Mouse (Mus musculus): ENCODE data around the gene Prkaca.
A peak's percentile ranks its signal among the peaks of the same experiment; 100 is the strongest.
"Not testable (repeated sequence)": the region's sequence is repeated elsewhere in the genome, so short reads cannot be mapped to it uniquely, and the experiment has no call there.

Gene Prkaca

DNA sequence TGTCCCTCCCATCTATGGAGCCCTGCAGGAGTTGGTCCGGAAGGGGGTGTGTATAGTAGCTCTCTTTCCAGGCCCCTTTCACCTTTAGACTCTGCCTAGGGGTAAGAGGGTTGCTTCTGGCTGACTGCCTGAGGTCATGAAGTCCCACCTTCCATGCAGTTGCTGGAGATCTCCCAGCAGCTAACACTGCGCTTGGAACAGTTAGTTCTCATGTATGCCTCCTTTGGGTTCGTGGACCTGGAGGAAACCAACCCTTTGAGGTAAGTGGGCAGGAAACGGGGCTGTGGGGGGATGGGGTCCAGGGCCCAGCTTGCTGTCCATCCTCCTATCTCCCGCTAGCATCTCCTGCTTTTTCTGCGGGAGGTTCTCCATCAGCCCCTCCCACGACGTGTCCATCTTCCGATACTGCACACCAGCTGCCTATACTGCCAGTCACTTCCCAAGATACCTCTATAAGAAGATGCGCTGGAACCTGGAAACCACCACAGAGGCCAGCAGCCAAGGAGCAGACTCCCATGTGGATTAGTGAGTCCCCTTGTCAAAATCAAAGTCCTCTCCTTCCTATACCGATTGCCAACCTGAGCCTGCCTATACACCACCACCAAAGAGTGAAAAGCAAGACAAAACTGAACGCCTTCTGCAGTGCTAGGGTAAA, 30.3 kb downstream of the Prkaca start:
- no peak for ATAC-seq (ENCODE audit: low TSS enrichment)

DNA sequence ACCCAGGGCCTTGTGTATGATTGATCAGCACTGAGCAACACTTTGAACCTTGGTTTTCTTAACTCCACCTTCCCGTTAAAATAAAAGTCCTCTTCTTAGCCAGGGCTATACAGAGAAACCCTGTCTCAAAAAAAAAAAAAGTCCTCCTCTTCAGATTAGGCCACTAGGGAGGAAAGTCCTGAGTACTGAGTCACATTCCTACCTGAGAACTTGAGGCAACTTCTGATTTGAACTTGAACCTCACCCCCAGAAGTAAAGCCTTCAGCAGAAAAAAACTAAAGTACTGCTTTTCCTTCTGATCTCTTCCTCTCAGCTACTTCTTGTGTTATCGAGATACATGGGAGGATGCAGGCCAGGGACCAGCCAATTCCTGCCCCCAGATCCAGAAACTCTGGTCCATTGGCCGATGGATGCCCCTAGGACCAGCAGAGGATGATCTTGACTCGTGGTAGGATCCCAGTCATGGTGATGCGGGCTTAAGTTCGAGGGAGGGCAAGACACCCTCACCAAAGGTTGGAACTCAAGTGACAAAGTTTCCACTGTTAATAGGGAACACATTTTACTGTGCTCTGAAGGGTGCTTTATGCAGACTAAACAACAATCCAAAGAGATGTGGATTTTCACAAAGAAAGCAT, 30.9 kb downstream of the Prkaca start:
- ATAC-seq (ENCODE audit: low TSS enrichment) = no peak

GRCm38 (mm10) chr8:84004533-84005201, 31.9 kb downstream of the Prkaca start:
- peak; percentile 93 for ATAC-seq (ENCODE audit: low TSS enrichment)

- ATAC-seq (ENCODE audit: low TSS enrichment) = not testable (repeated sequence)
Measured at GRCm38 (mm10) chr8:84005502-84005901, 32.7 kb downstream of the Prkaca start.

DNA sequence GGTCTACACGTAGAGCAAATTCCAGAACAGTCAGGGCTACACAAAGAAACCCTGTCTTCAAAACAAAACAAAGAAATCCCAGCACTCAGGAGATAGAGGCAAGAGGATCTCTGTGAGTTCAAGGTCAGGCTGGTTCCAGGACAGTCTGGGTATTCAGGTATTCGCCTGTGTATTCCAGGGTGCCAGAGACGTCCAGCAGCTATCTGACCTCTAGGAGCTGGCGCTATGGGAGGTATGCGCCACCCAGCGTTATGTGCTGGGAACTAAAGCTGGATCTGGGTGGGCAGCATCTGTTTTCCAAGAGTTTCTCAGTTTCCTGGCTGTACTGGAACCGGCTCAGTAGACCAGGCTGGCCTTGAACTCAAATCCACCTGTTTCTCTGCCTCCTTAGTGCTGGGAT, 35.6 kb downstream of the Prkaca start:
- no peak for ATAC-seq (ENCODE audit: low TSS enrichment)

GRCm38 (mm10) chr8:84009876-84010275, 37.1 kb downstream of the Prkaca start:
- peak; percentile 71 for ATAC-seq (ENCODE audit: low TSS enrichment)

GRCm38 (mm10) chr8:84010625-84011611, 38.1 kb downstream of the Prkaca start:
- peak; percentile 80 for ATAC-seq (ENCODE audit: low TSS enrichment)

DNA sequence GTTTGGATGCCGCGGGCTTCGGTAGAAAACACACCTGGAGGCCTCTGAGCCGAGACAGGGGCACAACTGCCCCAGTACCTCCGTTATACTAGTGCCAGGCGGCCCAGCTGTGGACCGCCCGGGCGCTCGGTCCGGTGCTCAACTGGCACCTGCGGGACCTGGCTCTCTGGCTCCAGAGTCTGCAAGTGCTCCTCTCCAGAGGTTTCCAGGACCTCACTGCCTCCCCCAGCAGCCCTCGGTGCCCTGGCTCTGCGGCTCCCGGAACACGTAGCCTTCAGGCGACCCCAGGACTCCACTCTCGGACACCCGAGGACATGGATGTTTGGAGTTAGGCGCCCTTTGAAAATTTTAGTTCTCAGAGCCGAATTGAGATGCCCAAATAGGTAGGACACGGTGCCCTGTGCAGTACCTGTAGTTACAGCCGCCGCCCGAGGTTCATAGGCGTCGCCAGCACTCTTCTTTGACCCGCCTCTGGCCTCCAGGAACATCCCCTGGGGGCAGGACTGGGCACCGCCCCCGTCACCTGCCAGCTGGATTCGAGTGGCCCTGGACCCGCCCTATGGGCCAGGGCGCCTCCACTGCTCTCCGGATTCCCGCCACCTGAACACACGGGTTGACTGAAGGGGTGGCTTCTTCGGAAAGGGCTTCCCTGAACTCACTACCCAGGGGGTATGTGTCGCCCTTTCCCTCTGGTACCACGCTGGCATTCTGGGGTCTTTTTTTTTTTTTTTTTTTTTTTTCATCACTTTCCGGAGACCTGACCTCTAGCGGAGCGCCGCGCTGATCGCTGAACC, 39.1 kb downstream of the Prkaca start, which contains the start of gene 2210011C24Rik:
2210011C24Rik (minus strand) TSS at position 467 of the 794 bp plus-strand sequence.
- peak; percentile 11; the same call in 1 of the 2 replicates for ATAC-seq (ENCODE audit: low TSS enrichment)

- ATAC-seq (ENCODE audit: low TSS enrichment) = no peak
Measured at GRCm38 (mm10) chr8:84012499-84013165, 39.8 kb downstream of the Prkaca start.

GRCm38 (mm10) chr8:84015833-84016232, 43.0 kb downstream of the Prkaca start:
- no peak for ATAC-seq (ENCODE audit: low TSS enrichment)

DNA sequence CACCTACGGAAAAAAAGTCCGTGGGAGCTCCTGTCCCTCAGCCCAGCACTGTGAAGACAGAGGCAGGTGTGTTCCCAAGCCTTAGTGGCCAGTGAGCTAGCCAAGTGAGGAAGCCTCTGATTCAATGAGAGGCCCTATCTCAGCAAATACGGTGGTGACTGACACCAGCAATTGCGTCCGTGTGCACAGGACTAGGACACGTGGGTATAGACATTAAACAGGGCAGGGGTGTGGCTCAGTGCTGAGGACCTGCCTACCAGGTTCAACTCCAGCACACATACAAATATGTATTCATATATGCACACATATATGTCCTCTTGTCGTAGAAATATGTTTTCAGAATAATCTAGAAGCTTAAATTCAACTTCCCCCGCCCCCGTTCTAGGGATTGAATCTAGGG, 46.9 kb downstream of the Prkaca start:
- no peak for ATAC-seq (ENCODE audit: low TSS enrichment)

GRCm38 (mm10) chr8:84021096-84021495, 48.3 kb downstream of the Prkaca start, which contains the start of gene Palm3:
Gene Palm3 (plus strand): TSS chr8:84021471.
- no peak for ATAC-seq (ENCODE audit: low TSS enrichment)

DNA sequence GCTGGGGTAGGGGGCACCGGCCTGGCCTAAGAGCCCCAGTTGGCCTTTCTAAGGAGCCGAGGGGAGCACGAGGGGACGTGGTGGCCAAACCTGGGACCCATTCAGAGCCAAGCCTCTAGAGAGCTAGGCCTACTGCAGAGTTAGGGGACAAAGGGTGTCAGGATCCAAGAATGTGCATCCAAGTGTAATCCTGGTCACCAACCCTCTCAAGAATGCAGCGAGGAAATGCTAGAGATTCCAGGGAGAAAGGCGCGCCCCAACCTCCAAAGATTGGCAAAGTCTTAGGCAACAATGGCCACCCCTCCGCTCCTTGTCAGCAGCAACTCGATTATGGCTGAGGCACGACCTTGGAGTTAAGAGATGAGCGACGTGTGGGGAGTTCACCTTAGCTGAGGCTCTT, 48.8 kb downstream of the Prkaca start:
- ATAC-seq (ENCODE audit: low TSS enrichment) = no peak

DNA sequence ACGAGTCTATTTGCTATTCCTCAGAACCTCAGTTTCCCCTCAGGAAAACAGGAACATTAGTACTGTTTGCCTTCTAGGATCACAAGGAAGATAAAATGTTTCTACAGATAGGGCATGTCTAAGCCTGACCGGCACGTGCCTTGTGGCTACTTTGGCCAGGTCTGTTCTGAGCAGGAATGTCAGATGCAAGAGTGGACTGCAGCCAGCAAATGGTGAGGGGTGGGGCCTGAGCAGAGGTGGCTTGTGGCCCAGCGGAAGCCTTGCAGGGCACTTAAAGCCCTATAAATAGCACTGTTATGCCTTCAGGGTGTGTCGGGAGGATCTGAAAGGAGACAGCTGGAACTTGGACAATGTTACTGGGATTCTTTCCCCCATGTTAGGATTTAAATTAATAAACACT, 50.3 kb downstream of the Prkaca start:
- ATAC-seq (ENCODE audit: low TSS enrichment) = no peak

DNA sequence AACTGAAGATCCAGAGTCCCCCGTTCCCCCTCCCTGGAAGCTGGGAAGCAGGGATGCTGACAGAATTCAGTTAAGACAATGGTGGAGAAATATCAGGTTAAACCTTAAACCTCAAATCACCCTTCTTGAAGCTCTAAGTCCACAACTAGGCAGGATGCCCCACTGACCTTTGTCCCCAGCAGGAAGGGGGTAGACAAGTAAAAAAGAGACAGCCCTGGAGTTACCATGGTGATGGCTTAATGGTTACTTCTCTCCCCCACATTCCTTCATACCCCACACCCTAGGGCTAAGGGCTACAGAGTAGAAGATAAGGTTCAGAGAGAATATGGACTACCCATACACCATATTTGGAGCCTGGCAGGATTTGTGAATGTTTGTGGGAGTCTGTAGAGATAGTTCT, 50.8 kb downstream of the Prkaca start:
- ATAC-seq (ENCODE audit: low TSS enrichment) = no peak

- no peak for ATAC-seq (ENCODE audit: low TSS enrichment)
Measured at GRCm38 (mm10) chr8:84024171-84024570, 51.4 kb downstream of the Prkaca start.

DNA sequence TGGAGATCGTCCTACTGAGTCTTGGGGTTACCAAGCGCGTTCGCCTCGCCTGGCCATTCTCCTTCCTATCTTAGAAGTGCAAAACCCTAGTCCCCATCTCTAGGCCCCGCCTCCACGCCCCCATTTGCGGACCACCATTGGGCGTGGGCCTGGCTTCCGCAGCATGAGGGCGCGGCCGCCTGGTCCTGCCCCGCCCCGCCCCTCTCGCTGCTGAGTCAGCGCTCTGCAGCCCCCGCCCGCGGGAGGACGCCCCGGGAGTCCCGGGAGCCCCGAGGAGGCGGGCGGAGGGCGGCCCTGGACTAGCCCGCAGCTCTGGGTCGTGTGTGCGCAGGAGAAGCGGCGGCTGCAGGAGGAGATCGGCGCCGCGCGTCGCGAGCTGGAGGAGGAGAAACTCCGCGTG, 53.1 kb downstream of the Prkaca start:
- ATAC-seq (ENCODE audit: low TSS enrichment) = peak; percentile 48

DNA sequence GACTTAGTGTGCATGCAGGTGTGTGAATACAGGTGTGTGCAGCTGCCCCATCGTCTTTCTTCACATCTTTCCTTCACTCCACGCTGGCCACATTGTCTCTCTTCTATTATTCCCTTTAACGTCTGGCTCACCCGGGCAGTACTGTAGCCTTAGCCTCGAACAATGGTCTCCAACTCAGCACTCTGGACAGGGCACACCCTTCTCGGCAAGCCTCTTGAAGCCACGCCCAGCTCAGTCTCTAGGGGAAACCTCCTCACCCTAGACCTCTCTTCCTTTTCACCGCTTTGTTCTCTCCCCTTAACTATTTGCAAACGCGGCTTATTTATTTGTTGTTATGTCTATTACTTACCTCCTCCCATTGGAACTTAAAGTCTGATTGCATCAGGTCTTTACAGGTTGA, 54.7 kb downstream of the Prkaca start:
- no peak for ATAC-seq (ENCODE audit: low TSS enrichment)

GRCm38 (mm10) chr8:84029272-84029671, 56.5 kb downstream of the Prkaca start:
- no peak for ATAC-seq (ENCODE audit: low TSS enrichment)

- ATAC-seq (ENCODE audit: low TSS enrichment) = no peak
Measured at GRCm38 (mm10) chr8:84032777-84033176, 60.0 kb downstream of the Prkaca start.
